Mouse (Mus musculus): Measurements from ENCODE around the gene Rpa1.
"Not testable (repeated sequence)": the region's sequence is repeated elsewhere in the genome, so short reads cannot be mapped to it uniquely, and the experiment has no call there.

The Rpa1 gene

DNA sequence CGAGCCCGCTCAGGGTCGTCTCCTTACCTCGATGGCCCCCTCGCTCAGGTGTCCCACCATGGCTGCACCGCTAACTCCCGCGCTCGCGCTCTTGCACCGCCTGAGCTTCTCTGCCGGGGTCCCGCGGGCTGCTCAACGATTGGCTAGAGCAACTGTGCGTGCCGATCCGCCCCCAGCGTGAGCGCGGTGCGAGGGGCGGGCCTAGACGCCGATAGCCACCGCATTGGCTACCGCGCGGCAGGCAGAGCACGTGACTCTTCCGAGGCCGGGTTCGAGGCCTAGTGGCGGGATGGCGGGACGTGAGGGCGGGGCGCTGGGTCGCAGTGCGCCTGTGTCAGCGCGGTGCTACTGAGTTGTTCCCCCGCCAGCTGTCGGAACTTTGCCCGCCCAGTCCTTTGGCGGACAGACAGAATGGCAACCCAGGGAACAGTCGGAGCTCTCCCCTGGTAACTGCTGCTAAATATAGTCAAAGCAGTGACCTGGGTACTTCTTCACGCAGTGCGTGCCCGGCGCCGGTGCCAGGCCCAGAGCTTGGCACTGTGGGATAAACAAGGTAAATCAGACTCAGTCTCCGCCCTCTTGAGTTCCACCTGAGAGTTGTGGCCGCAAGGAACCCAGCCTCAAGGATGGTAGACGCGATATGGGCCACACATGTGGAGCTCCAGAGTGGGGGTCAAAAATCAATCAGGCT, at the start of gene Rpa1, which contains the start of gene Smyd4:
TSS of gene Rpa1 (minus strand) at position 126 of the 691 bp plus-strand sequence.
TSS of gene Smyd4 (plus strand) at position 235 of the 691 bp plus-strand sequence.
- DNase-seq (ENCODE audit: low spot score), result peak; percentile 94

DNA sequence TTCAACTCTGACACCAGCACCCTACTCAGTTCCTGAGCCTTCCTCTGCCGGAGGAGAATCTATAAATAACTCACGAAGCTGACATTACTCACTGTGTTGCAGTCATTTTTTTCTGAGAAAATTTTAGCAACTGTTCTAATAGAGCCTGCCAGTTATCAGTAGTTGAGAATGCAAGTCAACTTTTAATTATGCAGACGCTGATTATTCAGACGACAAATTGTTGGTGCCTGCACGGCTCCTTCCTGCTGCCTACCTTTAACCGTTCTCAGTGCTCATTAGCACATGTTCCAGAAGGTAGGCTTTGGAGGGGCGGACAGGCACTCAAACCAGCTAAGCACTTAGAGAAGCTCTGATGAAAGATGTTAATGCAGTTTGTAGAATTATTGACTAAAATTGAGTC, 49.3 kb upstream of the Rpa1 start:
- no peak for DNase-seq (ENCODE audit: low spot score)

DNA sequence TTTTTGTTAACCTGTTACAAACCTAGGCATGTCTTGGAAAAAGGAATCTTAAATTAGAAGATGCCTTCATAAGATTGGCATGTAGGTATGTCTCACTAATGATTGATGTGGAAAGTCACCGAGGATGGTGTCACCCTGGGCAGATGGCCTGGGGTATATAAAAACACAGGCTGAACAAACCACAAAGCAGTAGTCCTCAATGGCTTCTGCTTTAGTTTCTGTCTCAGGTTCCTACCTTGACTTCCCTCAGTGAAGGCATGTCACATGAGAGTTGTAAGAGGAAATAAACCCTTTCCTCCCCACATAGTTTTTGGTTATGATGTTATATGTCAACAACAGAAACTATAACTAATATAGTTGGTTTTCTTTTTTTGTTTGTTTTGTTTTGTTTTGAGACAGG, 47.5 kb upstream of the Rpa1 start:
- no peak for DNase-seq (ENCODE audit: low spot score)

DNA sequence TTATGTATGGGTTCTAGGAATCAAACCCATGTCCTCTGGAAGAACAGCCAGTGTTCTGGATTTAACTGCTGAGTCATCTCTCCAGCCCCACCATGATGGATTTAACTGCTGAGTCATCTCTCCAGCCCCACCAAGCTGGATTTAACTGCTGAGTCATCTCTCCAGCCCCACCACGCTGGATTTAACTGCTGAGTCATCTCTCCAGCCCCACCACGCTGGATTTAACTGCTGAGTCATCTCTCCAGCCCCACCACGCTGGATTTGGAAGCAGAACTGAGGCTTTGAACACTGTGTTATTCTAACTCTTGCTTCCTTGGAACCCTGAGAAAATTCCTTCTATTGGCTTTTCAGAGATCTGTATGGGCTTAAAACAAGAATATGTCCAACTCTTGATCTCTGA, 35.4 kb upstream of the Rpa1 start:
- DNase-seq (ENCODE audit: low spot score), result not testable (repeated sequence)

DNA sequence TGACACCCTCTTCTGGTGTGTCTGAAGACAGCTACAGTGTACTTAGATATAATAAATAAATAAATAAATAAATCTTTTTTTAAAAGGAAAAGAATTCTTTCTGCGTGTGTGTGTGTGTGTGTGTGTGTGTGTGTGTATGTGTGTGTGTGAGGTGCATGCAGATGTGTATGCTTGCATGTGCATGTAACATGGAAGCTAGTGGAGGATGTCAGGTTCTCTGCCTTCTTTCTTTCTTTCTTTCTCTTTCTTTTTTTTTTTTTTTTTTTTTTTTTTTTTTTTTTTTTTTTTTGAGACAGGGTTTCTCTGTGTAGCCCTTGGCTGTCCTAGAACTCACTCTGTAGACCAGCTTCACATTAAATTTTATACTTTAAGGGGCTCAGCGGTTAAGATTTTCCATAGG, 30.7 kb upstream of the Rpa1 start:
- not testable (repeated sequence) for DNase-seq (ENCODE audit: low spot score)

DNA sequence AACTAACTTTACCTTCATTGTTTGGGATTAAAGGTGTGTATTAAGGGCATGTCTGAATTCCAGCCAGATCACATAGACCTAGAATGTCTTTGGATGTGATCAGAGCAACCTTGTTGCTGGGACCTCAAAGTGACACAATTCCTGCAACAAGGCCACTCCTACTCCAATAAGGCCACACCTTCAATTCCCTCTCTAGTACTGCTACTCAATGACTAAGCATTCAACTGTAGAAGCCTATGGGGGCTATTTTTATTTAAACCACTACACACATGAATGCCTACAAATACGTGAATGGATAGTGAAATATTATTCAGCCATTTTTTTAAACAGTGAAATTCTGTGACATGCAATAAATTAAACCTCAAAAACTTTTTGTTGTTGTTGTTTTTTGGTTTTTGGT, 29.0 kb upstream of the Rpa1 start:
- no peak for DNase-seq (ENCODE audit: low spot score)

DNA sequence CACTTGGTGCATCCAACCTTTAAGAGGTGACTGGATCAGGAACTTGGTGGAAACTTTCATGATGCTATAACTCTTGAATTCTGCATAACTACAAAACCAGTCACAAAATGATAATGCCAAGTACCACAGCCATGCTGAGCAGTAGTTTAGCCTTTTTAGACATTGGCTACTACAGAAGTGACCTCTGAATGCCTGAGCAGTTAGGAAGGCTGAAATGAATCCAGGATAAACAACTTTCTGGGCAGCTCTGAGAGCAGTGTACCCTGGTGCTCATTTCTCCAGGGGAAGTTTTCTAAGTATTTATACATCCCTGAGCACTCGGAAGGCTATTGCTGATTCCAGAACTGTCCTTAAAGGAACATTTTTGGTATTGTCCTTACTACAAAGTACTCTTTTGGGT, 7.4 kb upstream of the Rpa1 start:
- no peak for DNase-seq (ENCODE audit: low spot score)

DNA sequence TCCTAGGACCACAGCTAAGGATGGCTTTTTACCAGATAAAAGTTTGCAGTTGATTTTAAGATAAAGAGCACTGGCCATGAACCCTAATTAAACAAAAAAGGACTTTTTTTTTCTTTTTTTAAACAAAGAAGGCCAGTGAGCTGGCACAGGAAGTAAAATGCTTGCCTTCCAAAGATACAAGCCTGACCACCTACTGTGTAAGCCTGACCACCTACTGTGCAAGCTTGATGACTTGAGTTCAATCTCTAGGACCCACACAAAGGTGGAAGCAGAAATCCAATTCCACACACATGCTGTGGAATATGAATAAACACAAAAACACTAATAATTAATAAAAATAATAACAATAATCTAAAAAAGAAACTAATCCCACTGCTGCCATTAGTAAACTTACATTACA, 3.1 kb upstream of the Rpa1 start:
- no peak for DNase-seq (ENCODE audit: low spot score)

DNA sequence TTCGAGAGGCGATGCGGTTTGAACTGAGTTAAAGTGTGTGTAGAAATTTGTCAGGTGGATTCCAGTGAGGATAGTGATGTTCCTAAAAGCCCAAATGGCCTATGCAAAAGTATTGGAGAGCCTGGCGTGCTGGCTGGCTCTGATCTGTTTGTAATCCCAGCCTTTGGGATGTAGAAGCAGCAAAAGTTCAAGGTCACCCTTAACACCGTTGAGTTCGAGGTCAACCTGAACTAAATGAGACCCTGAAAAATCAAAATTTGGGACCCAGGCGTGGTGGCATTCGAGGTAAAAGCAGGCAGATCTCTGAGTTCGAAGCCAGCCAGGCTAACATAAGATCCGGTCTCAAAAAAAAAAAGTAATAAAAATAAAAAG, 752 bp upstream of the Rpa1 start:
- no peak for DNase-seq (ENCODE audit: low spot score)

DNA sequence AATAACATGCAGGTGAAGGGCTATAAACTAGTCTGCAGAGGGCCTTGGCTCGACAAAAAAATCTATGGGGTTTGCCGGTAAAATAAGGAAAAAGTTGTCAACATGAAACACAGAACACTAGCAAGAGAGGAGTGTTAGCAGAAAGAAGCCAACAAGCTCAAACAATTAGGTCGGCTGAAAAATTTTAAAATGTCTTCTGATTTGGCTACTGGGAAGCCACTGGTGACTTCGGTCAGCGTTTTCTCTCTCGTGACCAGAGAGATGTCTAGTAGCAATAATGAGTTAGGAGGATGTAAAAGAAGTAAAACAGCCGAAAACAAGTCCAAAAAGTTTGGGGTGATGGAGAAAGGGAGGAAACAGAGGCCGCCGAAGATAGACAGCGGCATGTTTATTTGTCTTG, 528 bp downstream of the Rpa1 start:
- DNase-seq (ENCODE audit: low spot score), result no peak

DNA sequence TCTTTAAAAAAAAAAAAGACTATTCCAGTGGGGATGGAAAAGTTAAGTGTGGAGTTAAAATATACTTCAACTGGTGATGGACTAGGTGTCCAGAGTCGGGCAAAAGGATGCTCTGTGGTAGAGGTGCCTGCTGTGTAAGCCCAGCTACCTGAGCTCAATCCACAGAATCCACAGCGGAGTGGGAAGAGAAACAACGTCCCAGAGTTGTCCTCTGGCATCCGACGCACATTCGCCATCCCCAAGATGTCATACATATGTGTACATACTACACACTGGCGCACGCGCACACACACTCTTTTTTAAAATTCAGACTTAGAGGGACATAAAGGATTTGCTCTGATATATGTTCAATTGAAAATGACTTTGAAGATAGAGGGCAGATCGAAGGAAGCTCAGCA, 937 bp downstream of the Rpa1 start:
- DNase-seq (ENCODE audit: low spot score), result no peak

DNA sequence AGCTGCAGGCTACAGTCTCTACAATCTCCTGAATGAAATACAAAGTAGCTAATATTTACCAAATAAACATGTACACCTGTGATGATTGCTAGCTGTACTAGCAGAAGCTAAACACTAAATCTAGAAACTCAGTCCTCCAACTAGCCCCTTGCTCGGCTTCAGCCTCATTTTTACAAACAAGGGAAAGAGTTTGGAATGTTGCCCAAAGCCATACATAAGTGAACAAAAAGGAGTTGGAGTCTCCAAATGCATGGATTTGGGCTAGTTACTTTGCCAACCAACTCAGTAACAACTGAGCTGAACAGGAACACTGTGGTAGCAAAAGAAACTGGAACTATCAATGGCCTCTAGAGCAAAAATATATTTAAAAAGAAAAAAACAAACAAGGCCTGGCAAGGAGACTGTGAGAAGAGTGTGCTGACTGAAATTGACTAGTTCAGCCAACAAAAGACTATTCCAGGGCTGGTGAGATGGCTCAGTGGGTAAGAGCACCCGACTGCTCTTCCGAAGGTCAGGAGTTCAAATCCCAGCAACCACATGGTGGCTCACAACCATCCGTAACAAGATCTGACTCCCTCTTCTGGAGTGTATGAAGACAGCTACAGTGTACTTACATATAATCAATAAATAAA, 1.5 kb downstream of the Rpa1 start:
- no peak for DNase-seq (ENCODE audit: low spot score)

DNA sequence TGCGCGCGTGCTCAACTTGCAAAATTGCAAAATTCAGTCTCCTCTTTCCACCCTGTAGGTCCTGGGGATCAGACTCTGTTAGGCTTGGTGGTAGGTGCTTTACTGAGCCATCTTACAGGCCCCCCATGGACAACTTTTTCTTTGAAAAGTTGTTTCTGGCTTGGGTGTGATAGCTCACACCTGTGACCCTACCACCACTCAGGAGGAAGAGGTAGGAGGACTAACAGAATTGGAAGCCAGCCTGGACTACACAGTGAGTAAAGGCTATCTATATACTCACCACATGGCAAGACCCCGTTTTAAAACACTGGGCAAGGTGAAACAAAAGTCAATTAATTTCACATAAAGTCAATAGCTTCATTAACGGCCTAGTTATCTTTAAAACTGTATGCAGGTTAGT, 3.4 kb downstream of the Rpa1 start:
- no peak for DNase-seq (ENCODE audit: low spot score)

DNA sequence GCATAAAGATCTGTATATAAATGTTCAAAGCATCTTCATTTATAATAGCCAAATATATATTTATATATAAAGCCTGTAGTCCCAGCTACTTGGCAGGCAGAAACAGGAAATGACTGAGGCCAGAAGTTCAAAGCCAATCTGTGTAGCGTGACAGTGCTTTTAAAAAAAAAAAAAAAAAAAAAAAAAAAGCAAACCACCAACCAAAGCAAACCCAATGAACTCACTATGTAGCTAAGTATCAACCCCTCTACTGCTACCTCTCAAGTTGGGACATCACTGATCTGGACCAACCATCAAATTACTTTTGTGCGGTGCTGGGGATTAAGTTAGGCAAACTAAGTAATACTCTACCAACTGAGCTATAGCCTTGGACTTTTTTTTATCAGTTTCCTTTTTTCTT, 4.0 kb downstream of the Rpa1 start:
- DNase-seq (ENCODE audit: low spot score), result no peak

DNA sequence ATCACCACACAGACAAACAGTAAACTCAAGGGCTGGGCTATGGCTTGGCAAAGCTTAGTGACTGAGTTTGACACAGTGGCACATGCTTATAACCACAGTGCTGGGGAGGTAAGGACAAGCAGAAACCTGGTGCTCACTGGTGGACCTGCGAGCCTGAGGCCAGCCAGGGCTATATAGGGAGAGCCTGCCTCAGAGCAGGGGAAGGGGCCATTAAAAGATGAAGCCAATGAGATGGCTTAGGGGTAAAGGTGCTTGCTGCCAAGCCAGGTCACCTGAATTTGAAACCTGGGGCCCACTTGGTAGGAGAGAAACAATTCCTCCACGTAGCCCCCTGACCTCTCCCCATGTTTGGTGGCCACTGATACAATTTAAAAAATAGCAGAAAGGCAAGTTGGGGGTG, 5.0 kb downstream of the Rpa1 start:
- DNase-seq (ENCODE audit: low spot score), result no peak

DNA sequence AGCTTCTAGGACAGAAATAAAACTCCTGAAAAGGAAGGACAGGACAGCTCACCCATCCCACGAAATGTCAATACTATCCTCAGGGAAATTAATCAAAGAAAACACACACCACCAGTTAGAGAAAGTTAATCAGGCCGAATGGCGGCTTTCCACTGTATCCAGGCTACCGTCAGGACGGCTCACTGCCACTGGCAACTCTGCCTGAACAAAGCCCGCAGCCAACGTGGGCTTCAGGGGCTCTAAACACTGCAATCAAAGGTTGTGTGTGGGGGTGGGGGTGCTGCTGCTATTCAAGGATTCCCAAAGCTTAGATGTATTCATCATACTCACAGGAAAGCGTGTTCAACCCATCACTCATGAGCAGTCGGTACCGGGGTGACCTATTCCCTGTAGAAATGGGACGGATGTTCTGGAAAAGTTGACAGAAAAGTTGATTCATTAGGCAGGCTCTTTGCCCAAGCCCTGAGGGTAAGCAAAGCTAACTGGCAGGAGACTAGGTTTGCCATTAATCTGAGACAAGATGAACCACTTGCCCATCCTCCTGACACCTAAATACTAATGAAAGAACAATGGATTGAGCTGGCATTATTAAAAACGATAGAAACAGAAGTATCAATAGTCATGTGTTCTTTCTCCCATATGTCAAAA, 7.3 kb downstream of the Rpa1 start:
- no peak for DNase-seq (ENCODE audit: low spot score)

DNA sequence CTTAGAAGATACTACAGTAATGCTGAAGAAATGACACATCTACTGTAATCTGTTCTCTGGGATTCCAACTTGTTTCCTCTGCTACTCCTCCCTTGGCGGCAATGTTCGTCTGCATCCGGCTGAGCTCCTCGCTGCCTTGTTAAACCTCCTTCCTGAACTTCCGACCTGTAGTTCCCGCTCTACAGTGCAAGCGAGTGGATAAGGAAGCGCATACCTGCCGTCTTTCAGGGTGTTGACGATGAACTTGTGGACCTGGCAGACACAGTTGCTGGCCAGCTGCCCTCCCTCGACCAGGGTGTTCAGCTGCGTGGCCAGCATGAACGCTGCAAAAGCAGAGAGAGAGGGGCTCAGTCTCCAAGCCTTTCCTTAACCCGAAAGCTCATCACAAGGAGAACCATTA, 8.0 kb downstream of the Rpa1 start:
- DNase-seq (ENCODE audit: low spot score), result no peak

DNA sequence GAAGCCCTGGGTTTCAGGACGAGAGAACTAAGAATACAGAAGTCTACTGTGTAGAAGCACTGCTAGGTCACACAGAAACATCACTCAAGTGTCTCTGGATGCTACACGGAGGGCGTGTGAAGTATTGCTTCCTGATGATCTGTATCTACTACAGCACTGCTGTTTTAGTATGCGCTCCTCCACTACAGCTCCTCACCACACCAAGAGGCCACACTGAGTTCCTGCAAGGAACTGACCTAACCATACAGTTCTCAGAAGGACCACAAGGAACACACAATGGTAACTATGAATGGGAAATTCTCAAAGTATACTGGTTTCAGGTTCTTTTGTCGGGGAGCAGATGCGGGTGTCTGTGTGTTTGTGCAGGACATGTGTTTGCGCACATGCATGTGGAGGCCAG, 10.9 kb downstream of the Rpa1 start:
- no peak for DNase-seq (ENCODE audit: low spot score)

DNA sequence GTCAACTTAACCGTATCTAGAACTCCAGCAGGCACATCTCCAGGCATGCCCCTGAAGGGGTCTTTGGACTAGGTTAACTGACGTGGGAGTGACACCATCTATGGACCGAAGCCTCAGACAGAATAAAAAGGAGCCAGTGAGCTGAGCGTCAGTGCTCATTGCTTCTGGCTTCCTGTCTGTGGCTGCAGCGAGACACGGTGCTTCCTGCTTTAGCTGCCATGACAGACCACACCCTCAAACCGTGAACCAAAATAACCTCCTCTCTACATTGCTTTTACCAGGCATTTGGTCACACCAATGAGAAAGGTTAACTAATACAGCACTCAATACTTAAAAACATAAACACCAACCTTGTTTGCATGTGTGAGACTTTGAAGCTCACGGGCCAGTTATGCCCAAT, 11.4 kb downstream of the Rpa1 start:
- DNase-seq (ENCODE audit: low spot score), result no peak

DNA sequence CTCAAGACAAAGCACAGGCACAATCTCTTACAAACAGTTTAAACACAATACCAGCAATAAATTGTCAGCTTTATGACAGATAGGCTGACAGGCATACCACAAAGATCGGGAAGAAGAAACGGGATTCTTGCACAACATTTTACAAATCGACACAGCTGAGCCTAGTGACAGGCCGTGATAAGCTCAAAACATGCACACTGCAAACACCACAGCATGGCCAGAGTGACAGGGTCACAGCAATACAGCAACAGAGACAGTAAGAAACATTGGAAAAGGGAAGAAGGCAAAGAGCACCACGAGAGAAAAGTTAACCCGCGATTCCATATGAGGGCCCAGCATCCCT, 22.2 kb downstream of the Rpa1 start:
- no peak for DNase-seq (ENCODE audit: low spot score)

DNA sequence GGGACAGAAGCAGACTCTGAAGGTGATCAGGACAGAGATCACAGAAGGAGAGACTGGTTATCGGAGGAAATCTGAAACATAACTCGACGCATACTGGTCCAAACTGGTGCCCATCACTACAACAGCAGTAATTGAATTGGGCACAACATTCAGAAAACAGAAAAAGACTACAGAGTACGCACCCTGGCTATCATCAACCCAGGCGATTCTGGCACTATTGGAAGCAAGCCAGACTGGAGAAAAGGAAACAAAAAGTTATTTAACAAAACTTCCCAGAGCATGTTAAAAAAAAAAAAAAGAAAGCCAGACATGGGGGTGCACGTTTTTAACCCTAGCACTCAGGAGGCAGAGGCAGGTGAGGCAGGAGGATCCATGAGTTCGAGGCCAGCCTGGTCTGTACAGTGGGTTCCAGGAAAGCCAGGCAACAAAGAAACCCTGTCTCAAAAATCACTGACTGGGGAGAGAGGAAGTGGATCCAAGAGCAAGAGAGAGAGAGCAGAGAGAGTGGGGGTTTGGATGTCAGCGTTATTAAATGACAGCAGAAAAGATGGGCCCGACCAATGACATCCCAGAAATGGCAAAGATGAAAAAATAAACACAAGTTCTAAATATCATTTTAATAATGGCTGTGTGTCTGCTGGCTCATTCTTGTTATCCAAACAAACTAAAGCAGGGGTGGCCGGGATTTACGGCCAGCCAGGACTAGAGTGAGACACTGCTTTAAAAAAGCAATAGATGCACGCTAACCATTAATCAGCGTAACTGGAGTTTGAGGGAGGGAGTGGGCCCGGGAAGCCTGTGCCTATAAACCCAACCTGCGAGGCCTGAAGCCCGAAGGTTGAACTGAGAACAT, 22.8 kb downstream of the Rpa1 start:
- DNase-seq (ENCODE audit: low spot score), result no peak

DNA sequence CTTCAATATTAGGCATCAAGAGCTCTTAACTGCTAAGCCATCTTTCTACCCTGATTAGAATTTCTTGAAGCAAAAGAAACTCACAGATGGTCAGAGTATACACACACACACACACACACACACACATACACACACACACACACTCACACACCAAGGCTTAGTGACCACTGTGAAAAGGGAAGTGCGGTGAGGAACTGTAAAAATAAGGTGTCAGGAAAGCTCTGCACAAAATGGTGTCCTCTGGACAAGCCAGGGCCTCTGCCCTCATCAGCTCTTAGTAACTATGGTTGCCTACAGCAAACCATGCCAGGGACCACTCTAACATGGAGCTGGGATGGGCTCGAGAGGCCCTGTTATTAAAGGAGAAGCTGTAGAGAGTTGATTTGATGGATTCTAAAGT, 23.7 kb downstream of the Rpa1 start:
- DNase-seq (ENCODE audit: low spot score), result no peak

DNA sequence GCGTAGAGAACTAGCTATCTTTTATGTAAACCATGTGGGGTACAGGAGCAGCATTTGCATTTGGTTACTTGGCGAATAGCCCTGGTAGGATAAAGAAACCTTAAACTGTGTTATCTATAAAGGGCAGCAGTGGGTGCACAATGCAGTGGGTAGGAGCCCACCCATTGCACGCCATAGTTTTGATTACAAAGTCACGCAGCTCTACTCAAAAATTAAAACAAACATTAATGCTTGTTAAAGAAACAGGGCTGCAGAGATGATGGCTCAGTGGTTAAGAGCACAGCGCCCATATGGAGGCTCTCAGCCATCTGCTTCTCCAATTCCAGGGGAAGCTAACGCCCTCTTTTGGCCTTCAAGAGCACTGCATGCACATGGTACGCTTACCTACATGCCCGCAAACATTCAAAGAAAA, 24.8 kb downstream of the Rpa1 start:
- DNase-seq (ENCODE audit: low spot score), result no peak
